ENCODE assay signal across 9 mouse cellular contexts in genomic region chr19:7265478-7266191, GRCm38 (mm10). TPM values are rescaled to one million over a fixed set of nuclear protein-coding genes. Genes with fewer than 3 reads are reported as not detected.
DNase-seq lines count a peak whose midpoint lies in the region; ATAC-seq and TF ChIP-seq lines count a peak whose summit lies in the region.
"Had no signal": no experiment of that assay in that cellular context is flagged by ENCODE, and none has a peak within 500 bp of the region (broad histone marks: within the 10 kb centered on the region; RNA-seq: fewer than 3 reads in every experiment).

No protein-coding gene starts in this region.

- WGBS in lung, embryonic 16.5 days: 28% methylated on average over 14 of the region's 14 CpGs
- WGBS in lung, adult 2 months: 53% methylated on average over 14 of the region's 14 CpGs
- WGBS in hindbrain, embryonic 10.5 days: 9% methylated on average over 14 of the region's 14 CpGs
- WGBS in midbrain, embryonic 16.5 days: 11% methylated on average over 14 of the region's 14 CpGs

- DNase-seq in lung, adult 2 months: no peak
- DNase-seq in hindbrain, embryonic 10.5 days (ENCODE audit: low spot score): peak; percentile 90
- DNase-seq in thymus, adult 18-20 months: no peak
- DNase-seq in urinary bladder, adult 18-20 months (ENCODE audit: low spot score in 2 of 2): no peak
- DNase-seq in ovary, postnatal 10 days (ENCODE audit: low spot score): no peak

- no peak for TF ChIP-seq POLR2A in lung, adult 2 months (IDR thresholded peaks at IDR 0.05; ENCODE audit: borderline replicate concordance, extremely low read depth, low read depth, low read length)
- no peak for TF ChIP-seq POLR2A in cortical plate, adult 2 months (IDR thresholded peaks at IDR 0.05; ENCODE audit: extremely low read depth, insufficient read depth, low read length)

- no peak overlapping the region for H3K4me2 ChIP-seq in lung, embryonic 16.5 days (ENCODE audit: low read depth, low read length)
- no peak overlapping the region for H3K4me2 ChIP-seq in midbrain, embryonic 16.5 days (ENCODE audit: low read length)

- H3K4me3 ChIP-seq in lung, embryonic 16.5 days (ENCODE audit: low read length): no peak overlapping the region
- H3K4me3 ChIP-seq in lung, adult 2 months (replicated peaks; ENCODE audit: extremely low read depth, low read depth, low read length): no peak overlapping the region
- H3K4me3 ChIP-seq in cortical plate, adult 2 months (ENCODE audit: insufficient read depth, low read length): no peak overlapping the region
- peak overlapping the region; percentile 74 for H3K4me3 ChIP-seq in hindbrain, embryonic 10.5 days
- H3K4me3 ChIP-seq in midbrain, embryonic 16.5 days (ENCODE audit: low read depth, low read length): no peak overlapping the region

- H3K27me3 ChIP-seq in lung, embryonic 16.5 days (ENCODE audit: control insufficient read depth, insufficient read depth, low read depth, low read length): no peaks in the 10 kb centered on the region
- H3K27me3 ChIP-seq in hindbrain, embryonic 10.5 days (ENCODE audit: insufficient read depth, poor library complexity, severe bottlenecking): no peaks in the 10 kb centered on the region
- no peaks in the 10 kb centered on the region for H3K27me3 ChIP-seq in midbrain, embryonic 16.5 days (ENCODE audit: control insufficient read depth, insufficient read depth, low read depth, low read length)

- H3K27ac ChIP-seq in lung, embryonic 16.5 days (ENCODE audit: low read length): no peak overlapping the region
- 0 out of 2 replicates have a peak overlapping the region, but pooled peaks have one; percentile 33 for H3K27ac ChIP-seq in cortical plate, adult 2 months (ENCODE audit: insufficient read depth, low read length)
- peak overlapping the region; percentile 99 for H3K27ac ChIP-seq in hindbrain, embryonic 10.5 days
- peak overlapping the region; percentile 93 for H3K27ac ChIP-seq in midbrain, embryonic 16.5 days (ENCODE audit: low read length)
- H3K27ac ChIP-seq: liver, embryonic 14.5 days had no signal

- H3K9me3 ChIP-seq in lung, embryonic 16.5 days (ENCODE audit: control insufficient read depth, low read length): no peaks in the 10 kb centered on the region; the same call in 1 of the 2 replicates
- H3K9me3 ChIP-seq in hindbrain, embryonic 10.5 days: peaks cover 5% of the 10 kb centered on the region; the same call in 1 of the 2 replicates
- H3K9me3 ChIP-seq in midbrain, embryonic 16.5 days (replicated peaks; ENCODE audit: control insufficient read depth, low read length, poor library complexity, severe bottlenecking): no peaks in the 10 kb centered on the region

- no peak for ATAC-seq in lung, embryonic 16.5 days (ENCODE audit: low read depth)
- ATAC-seq in midbrain, embryonic 16.5 days: no peak

- peaks cover 53% of the 10 kb centered on the region for H3K4me1 ChIP-seq in lung, embryonic 16.5 days (replicated peaks; ENCODE audit: control insufficient read depth, insufficient read depth, low read length)
- peaks cover 7% of the 10 kb centered on the region for H3K4me1 ChIP-seq in lung, adult 2 months (ENCODE audit: control insufficient read depth, insufficient read depth, low read length)
- no peaks in the 10 kb centered on the region; the same call in 1 of the 2 replicates for H3K4me1 ChIP-seq in cortical plate, adult 2 months (ENCODE audit: control insufficient read depth, insufficient read depth, low read length)
- peaks cover 67% of the 10 kb centered on the region for H3K4me1 ChIP-seq in hindbrain, embryonic 10.5 days (replicated peaks)
- peaks cover 40% of the 10 kb centered on the region for H3K4me1 ChIP-seq in midbrain, embryonic 16.5 days (ENCODE audit: control insufficient read depth, insufficient read depth, low read length)

- peak overlapping the region; percentile 5; the same call in 1 of the 2 replicates for H3K9ac ChIP-seq in lung, embryonic 16.5 days (ENCODE audit: low read length)
- peak overlapping the region; percentile 43 for H3K9ac ChIP-seq in midbrain, embryonic 16.5 days (ENCODE audit: low read depth, low read length)
- H3K9ac ChIP-seq: liver, embryonic 14.5 days had no signal

- TF ChIP-seq CTCF in lung, adult 2 months (IDR thresholded peaks at IDR 0.05; ENCODE audit: insufficient read depth, low read length): no peak
- TF ChIP-seq CTCF in cortical plate, adult 2 months (IDR thresholded peaks at IDR 0.05; ENCODE audit: extremely low read depth, insufficient read depth, low read length): no peak

- H3K36me3 ChIP-seq in lung, embryonic 16.5 days (ENCODE audit: control insufficient read depth, insufficient read depth, low read length): no peaks in the 10 kb centered on the region
- peaks cover 15% of the 10 kb centered on the region for H3K36me3 ChIP-seq in hindbrain, embryonic 10.5 days
- H3K36me3 ChIP-seq in midbrain, embryonic 16.5 days (ENCODE audit: control insufficient read depth, insufficient read depth, low read length): no peaks in the 10 kb centered on the region

RNA-seq across cellular contexts. Expression of gene Rcor2, which starts 1.5 kb away (rescaled TPM):
- 5.9 and 8.5 TPM in 2 replicates for polyA plus RNA-seq in lung, embryonic 16.5 days (2015; fragmentation: Nextera tagmentation; extraction: Ambion mirVana)
- polyA plus RNA-seq in lung, adult 2 months (2012; rRNA removed): 1.7 and 3.3 TPM in 2 replicates
- 18.9 and 21.8 TPM in 2 replicates for polyA plus RNA-seq in cortical plate, adult 2 months (2012; rRNA removed)
- 72.0 and 79.1 TPM in 2 replicates for polyA plus RNA-seq in hindbrain, embryonic 10.5 days (2016; fragmentation: Nextera tagmentation; extraction: Ambion mirVana)
- polyA plus RNA-seq in midbrain, embryonic 16.5 days (2015; fragmentation: Nextera tagmentation; extraction: Ambion mirVana): 17.9 and 20.1 TPM in 2 replicates

RNA-seq across cellular contexts. Expression of gene Naa40, which starts 24.7 kb away (rescaled TPM):
- 54.3 and 56.1 TPM in 2 replicates for polyA plus RNA-seq in lung, embryonic 16.5 days (2015; fragmentation: Nextera tagmentation; extraction: Ambion mirVana)
- 14.9 and 18.5 TPM in 2 replicates for polyA plus RNA-seq in lung, adult 2 months (2012; rRNA removed)
- polyA plus RNA-seq in cortical plate, adult 2 months (2012; rRNA removed): 62.4 and 64.7 TPM in 2 replicates
- 89.8 and 96.5 TPM in 2 replicates for polyA plus RNA-seq in hindbrain, embryonic 10.5 days (2016; fragmentation: Nextera tagmentation; extraction: Ambion mirVana)
- polyA plus RNA-seq in midbrain, embryonic 16.5 days (2015; fragmentation: Nextera tagmentation; extraction: Ambion mirVana): 68.1 and 69.6 TPM in 2 replicates

RNA-seq across cellular contexts. Expression of gene Cox8a, which starts 48.2 kb away (rescaled TPM):
- 899 and 904 TPM in 2 replicates for polyA plus RNA-seq in lung, embryonic 16.5 days (2015; fragmentation: Nextera tagmentation; extraction: Ambion mirVana)
- polyA plus RNA-seq in lung, adult 2 months (2012; rRNA removed): 984 and 1,290 TPM in 2 replicates
- polyA plus RNA-seq in cortical plate, adult 2 months (2012; rRNA removed): 1,448 and 1,495 TPM in 2 replicates
- polyA plus RNA-seq in hindbrain, embryonic 10.5 days (2016; fragmentation: Nextera tagmentation; extraction: Ambion mirVana): 914 and 944 TPM in 2 replicates
- 837 and 884 TPM in 2 replicates for polyA plus RNA-seq in midbrain, embryonic 16.5 days (2015; fragmentation: Nextera tagmentation; extraction: Ambion mirVana)

RNA-seq across cellular contexts. Expression of gene Otub1, which starts 59.5 kb away (rescaled TPM):
- polyA plus RNA-seq in lung, embryonic 16.5 days (2015; fragmentation: Nextera tagmentation; extraction: Ambion mirVana): 176 and 187 TPM in 2 replicates
- 74.5 and 82.0 TPM in 2 replicates for polyA plus RNA-seq in lung, adult 2 months (2012; rRNA removed)
- 265 TPM in 2 replicates for polyA plus RNA-seq in cortical plate, adult 2 months (2012; rRNA removed)
- polyA plus RNA-seq in hindbrain, embryonic 10.5 days (2016; fragmentation: Nextera tagmentation; extraction: Ambion mirVana): 273 and 309 TPM in 2 replicates
- polyA plus RNA-seq in midbrain, embryonic 16.5 days (2015; fragmentation: Nextera tagmentation; extraction: Ambion mirVana): 235 and 240 TPM in 2 replicates
